Mouse (Mus musculus): ENCODE data around the gene Ttc5. TPM values are rescaled to one million over a fixed set of nuclear protein-coding genes. Genes with fewer than 3 reads are reported as not detected.
A peak's percentile ranks its signal among the peaks of the same experiment; 100 is the strongest.

Gene Ttc5
- polyA plus RNA-seq (2014; fragmentation: Nextera tagmentation; extraction: Ambion mirVana), result 118 and 131 TPM in 2 replicates

- Histone ChIP-seq H3K4me1 (ENCODE audit: control insufficient read depth, insufficient read depth, low read length) (peaks cover 7% of the 10 kb centered on the region; the same call in 1 of the 2 replicates), H3K4me2 (ENCODE audit: low read depth, low read length) (peak within 1 kb of the TSS; percentile 51), H3K4me3 (ENCODE audit: low read depth, low read length) (peak within 1 kb of the TSS; percentile 60), H3K27me3 (ENCODE audit: control insufficient read depth, insufficient read depth, low read length) (no peaks in the 10 kb centered on the region), H3K36me3 (ENCODE audit: control insufficient read depth, insufficient read depth, low read length) (peaks cover 3% of the 10 kb centered on the region; the same call in 1 of the 2 replicates), H3K27ac (ENCODE audit: low read depth, low read length) (peak within 1 kb of the TSS; percentile 75; the same call in 1 of the 2 replicates), H3K9me3 (ENCODE audit: control insufficient read depth, low read length) (no peaks in the 10 kb centered on the region), H3K9ac (replicated peaks; ENCODE audit: low read depth, low read length) (peak within 1 kb of the TSS; percentile 59)
- under 1% methylated on average over 21 of the region's 21 CpGs for WGBS
- peak; percentile 96 for ATAC-seq (ENCODE audit: low read depth)
Measured at GRCm38 (mm10) chr14:50785251-50785637, at the start of gene Ttc5. Gene Ttc5, minus strand, starts transcription at chr14:50785519.

DNA sequence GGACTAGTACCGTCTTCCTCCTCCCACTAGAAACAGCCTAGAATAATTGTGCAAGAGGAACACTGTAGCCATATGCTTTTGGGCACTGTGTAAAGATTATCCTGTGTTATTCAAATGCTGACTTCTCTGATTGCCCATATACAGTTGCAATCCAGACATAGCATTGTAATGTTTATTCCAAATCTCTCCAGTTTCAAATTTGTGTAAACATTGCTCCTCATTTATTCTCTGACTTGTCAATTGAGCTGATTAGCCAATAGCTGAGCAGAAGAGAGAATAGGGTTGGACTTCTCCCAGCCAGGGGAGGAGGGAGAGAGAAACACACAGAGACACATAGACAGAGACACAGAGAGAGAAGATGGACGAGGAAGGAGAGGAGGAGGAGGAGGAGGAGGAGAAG is 49.1 kb upstream of the Ttc5 start:
- no peak for ATAC-seq (ENCODE audit: low read depth)
- Histone ChIP-seq H3K27ac (ENCODE audit: low read depth, low read length) (no peak overlapping the region), H3K9me3 (ENCODE audit: control insufficient read depth, low read length) (no peaks in the 10 kb centered on the region), H3K27me3 (ENCODE audit: control insufficient read depth, insufficient read depth, low read length) (no peaks in the 10 kb centered on the region), H3K4me3 (ENCODE audit: low read depth, low read length) (no peak overlapping the region), H3K36me3 (ENCODE audit: control insufficient read depth, insufficient read depth, low read length) (no peaks in the 10 kb centered on the region), H3K4me1 (ENCODE audit: control insufficient read depth, insufficient read depth, low read length) (no peaks in the 10 kb centered on the region), H3K4me2 (ENCODE audit: low read depth, low read length) (no peak overlapping the region), H3K9ac (replicated peaks; ENCODE audit: low read depth, low read length) (no peak overlapping the region)
- WGBS, result 64% methylated on average over 2 of the region's 2 CpGs

DNA sequence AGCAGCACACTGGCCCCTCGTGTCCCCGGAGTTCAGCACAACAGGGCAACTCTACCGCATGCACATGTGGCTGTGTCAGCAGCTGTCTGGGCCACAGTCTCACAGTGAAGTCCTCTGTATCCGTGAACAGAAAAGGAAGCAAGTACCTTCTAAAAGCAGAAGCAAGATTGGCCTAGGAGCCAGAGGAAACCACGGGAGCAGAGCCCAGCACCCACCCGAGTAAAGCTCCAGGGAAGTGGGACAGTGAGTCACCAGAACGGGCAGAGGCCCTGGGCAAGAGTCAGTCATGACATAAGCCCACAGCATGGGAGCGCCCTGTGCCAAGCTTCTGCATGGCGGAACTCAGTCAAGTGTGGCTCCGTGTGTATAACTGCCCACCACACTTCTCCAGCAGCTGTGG is 48.6 kb upstream of the Ttc5 start:
- H3K4me1 ChIP-seq (ENCODE audit: control insufficient read depth, insufficient read depth, low read length), result no peaks in the 10 kb centered on the region
- H3K9ac ChIP-seq (replicated peaks; ENCODE audit: low read depth, low read length), result no peak overlapping the region
- 86% methylated on average over 10 of the region's 10 CpGs for WGBS
- H3K9me3 ChIP-seq (ENCODE audit: control insufficient read depth, low read length), result no peaks in the 10 kb centered on the region
- no peak overlapping the region for H3K4me3 ChIP-seq (ENCODE audit: low read depth, low read length)
- H3K36me3 ChIP-seq (ENCODE audit: control insufficient read depth, insufficient read depth, low read length), result no peaks in the 10 kb centered on the region
- H3K27ac ChIP-seq (ENCODE audit: low read depth, low read length), result no peak overlapping the region
- no peaks in the 10 kb centered on the region for H3K27me3 ChIP-seq (ENCODE audit: control insufficient read depth, insufficient read depth, low read length)
- H3K4me2 ChIP-seq (ENCODE audit: low read depth, low read length), result no peak overlapping the region
- no peak for ATAC-seq (ENCODE audit: low read depth)

DNA sequence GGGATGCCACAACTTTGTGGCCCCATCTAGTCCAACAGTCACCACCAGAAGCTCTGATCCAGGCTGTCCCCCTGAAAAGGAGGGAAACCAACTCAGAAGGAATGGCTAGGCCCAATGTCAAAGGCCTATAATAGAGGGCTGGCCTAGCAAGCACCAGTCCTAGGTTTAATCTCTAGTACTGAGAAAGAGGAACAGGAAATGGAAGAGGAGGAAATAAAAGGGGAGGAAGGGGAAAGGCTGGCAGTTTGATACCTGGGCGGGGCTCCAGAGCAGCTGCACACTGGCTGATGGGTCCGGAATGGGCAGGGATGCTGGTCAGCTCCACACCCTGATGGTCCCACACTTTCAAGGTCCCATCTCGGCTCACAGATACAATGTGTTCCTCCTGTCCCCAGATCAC is 44.6 kb upstream of the Ttc5 start:
- Histone ChIP-seq H3K36me3 (ENCODE audit: control insufficient read depth, insufficient read depth, low read length) (no peaks in the 10 kb centered on the region), H3K27ac (ENCODE audit: low read depth, low read length) (no peak overlapping the region), H3K4me1 (ENCODE audit: control insufficient read depth, insufficient read depth, low read length) (no peaks in the 10 kb centered on the region), H3K27me3 (ENCODE audit: control insufficient read depth, insufficient read depth, low read length) (no peaks in the 10 kb centered on the region), H3K4me3 (ENCODE audit: low read depth, low read length) (no peak overlapping the region), H3K4me2 (ENCODE audit: low read depth, low read length) (no peak overlapping the region), H3K9me3 (ENCODE audit: control insufficient read depth, low read length) (no peaks in the 10 kb centered on the region), H3K9ac (replicated peaks; ENCODE audit: low read depth, low read length) (no peak overlapping the region)
- no peak for ATAC-seq (ENCODE audit: low read depth)
- WGBS, result 93% methylated on average over 3 of the region's 3 CpGs

DNA sequence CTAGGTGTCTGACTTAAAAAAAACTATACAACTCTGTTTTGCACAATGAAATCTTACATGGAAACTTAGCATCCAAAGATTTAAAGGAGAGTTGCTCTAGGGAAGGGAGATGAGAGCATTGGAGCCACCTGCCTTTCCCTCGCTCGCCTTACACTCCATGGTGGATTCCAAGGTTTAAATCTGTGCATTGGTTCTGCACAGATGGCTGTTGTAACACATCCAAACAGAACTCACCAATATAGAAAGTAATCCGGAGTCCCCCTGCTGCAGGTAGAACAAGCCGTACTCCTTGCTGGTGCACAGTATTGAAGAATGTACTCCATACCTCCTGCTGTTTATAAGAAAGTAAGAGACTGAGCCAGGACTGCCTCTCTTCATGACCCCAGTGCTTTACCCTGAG is 41.3 kb upstream of the Ttc5 start:
- Histone ChIP-seq H3K4me3 (ENCODE audit: low read depth, low read length) (no peak overlapping the region), H3K4me2 (ENCODE audit: low read depth, low read length) (no peak overlapping the region), H3K4me1 (ENCODE audit: control insufficient read depth, insufficient read depth, low read length) (no peaks in the 10 kb centered on the region), H3K36me3 (ENCODE audit: control insufficient read depth, insufficient read depth, low read length) (peaks cover 4% of the 10 kb centered on the region; the same call in 1 of the 2 replicates), H3K27me3 (ENCODE audit: control insufficient read depth, insufficient read depth, low read length) (no peaks in the 10 kb centered on the region), H3K9ac (replicated peaks; ENCODE audit: low read depth, low read length) (no peak overlapping the region), H3K9me3 (ENCODE audit: control insufficient read depth, low read length) (no peaks in the 10 kb centered on the region), H3K27ac (ENCODE audit: low read depth, low read length) (no peak overlapping the region)
- no peak for ATAC-seq (ENCODE audit: low read depth)
- WGBS, result 87% methylated on average over 4 of the region's 4 CpGs

GRCm38 (mm10) chr14:50824219-50824618 is 38.9 kb upstream of the Ttc5 start:
- WGBS, result 92% methylated on average over 9 of the region's 9 CpGs
- Histone ChIP-seq H3K4me1 (ENCODE audit: control insufficient read depth, insufficient read depth, low read length) (no peaks in the 10 kb centered on the region), H3K9me3 (ENCODE audit: control insufficient read depth, low read length) (no peaks in the 10 kb centered on the region), H3K9ac (replicated peaks; ENCODE audit: low read depth, low read length) (no peak overlapping the region), H3K36me3 (ENCODE audit: control insufficient read depth, insufficient read depth, low read length) (peaks cover 16% of the 10 kb centered on the region), H3K27me3 (ENCODE audit: control insufficient read depth, insufficient read depth, low read length) (no peaks in the 10 kb centered on the region), H3K4me2 (ENCODE audit: low read depth, low read length) (no peak overlapping the region), H3K4me3 (ENCODE audit: low read depth, low read length) (no peak overlapping the region), H3K27ac (ENCODE audit: low read depth, low read length) (no peak overlapping the region)
- no peak for ATAC-seq (ENCODE audit: low read depth)

DNA sequence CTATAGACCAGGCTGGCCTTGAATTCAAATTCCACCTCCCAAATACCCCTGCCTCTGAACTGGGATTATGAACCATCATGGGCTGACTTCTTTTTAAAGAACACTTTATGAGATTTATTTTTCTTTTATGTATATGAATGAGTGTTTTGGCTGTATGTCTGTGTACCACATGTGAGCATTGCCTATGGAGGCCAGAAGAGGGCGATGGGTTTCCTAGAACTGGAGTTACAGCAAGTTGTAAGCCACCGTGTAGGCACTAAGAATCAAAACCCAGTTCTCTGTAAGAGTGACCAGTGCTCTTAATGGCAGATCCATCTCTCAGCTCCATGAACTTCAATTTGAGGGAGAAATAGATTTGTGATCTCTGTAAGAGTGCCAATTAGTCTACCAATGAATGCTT is 37.9 kb upstream of the Ttc5 start:
- Histone ChIP-seq H3K9ac (replicated peaks; ENCODE audit: low read depth, low read length) (no peak overlapping the region), H3K9me3 (ENCODE audit: control insufficient read depth, low read length) (no peaks in the 10 kb centered on the region), H3K4me3 (ENCODE audit: low read depth, low read length) (no peak overlapping the region), H3K27me3 (ENCODE audit: control insufficient read depth, insufficient read depth, low read length) (no peaks in the 10 kb centered on the region), H3K27ac (ENCODE audit: low read depth, low read length) (no peak overlapping the region), H3K36me3 (ENCODE audit: control insufficient read depth, insufficient read depth, low read length) (peaks cover 16% of the 10 kb centered on the region), H3K4me1 (ENCODE audit: control insufficient read depth, insufficient read depth, low read length) (no peaks in the 10 kb centered on the region), H3K4me2 (ENCODE audit: low read depth, low read length) (no peak overlapping the region)
- WGBS, result 80% methylated on average over 2 of the region's 2 CpGs
- ATAC-seq (ENCODE audit: low read depth), result no peak

DNA sequence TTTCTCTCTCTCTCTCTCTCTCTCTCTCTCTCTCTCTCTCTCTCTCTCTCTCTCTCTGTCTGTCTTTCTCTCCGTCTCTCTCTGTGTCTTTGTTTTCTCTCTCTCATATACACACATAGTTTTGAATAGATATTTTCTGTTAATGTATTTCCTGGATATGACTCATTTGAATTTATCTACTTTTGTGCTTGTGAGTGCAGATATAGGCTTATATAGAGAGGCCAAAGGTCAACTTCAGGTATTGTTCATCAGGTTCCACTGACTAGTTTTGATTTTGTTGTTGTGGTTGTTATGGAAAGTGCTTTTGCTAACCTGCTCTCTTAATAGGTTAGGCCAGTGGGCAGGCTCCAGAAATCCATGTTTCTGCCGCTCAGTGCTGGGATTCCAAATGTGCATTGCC is 27.7 kb upstream of the Ttc5 start:
- ATAC-seq (ENCODE audit: low read depth), result no peak
- Histone ChIP-seq H3K9me3 (ENCODE audit: control insufficient read depth, low read length) (no peaks in the 10 kb centered on the region), H3K27ac (ENCODE audit: low read depth, low read length) (no peak overlapping the region), H3K27me3 (ENCODE audit: control insufficient read depth, insufficient read depth, low read length) (no peaks in the 10 kb centered on the region), H3K4me1 (ENCODE audit: control insufficient read depth, insufficient read depth, low read length) (peaks cover 3% of the 10 kb centered on the region; the same call in 1 of the 2 replicates), H3K36me3 (ENCODE audit: control insufficient read depth, insufficient read depth, low read length) (peaks cover 24% of the 10 kb centered on the region), H3K4me3 (ENCODE audit: low read depth, low read length) (no peak overlapping the region), H3K9ac (replicated peaks; ENCODE audit: low read depth, low read length) (no peak overlapping the region), H3K4me2 (ENCODE audit: low read depth, low read length) (no peak overlapping the region)
- 100% methylated on average over 2 of the region's 2 CpGs for WGBS

DNA sequence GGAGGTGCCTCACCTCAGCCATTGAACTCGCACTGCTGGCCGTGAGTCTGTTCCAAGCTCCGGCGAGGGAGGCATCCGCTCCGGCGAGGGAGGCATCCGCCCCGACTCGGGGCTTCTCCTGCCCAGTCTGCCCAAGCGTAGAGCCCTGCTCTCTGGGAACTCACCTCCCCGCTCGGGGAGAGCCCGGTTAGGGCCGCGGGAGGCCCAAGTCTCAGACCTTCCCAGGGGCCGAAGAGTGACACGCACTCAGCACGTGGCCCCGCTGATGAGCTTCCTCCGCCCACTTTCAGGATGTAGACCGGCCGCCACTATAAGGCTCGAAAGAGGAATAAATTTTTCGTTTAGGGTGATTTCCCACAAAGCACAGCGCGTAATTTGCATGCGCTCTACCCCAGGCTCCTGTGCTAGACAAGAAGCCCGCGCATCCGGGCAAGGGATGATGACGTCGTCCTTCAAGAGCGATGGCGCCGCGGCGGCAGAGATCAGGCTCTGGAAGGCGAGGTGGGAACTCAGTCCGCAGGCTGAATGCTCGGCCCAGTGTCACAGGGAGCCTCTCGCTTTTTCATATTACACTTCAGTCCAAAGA is 22.3 kb upstream of the Ttc5 start, which contains the start of the genes Ccnb1ip1 and Parp2:
Gene Ccnb1ip1, minus strand, starts transcription at position 246 of the 586 bp plus-strand sequence.
Gene Parp2, plus strand, starts transcription at position 355 of the 586 bp plus-strand sequence.
- peak; percentile 97 for ATAC-seq (ENCODE audit: low read depth)
- Histone ChIP-seq H3K4me3 (ENCODE audit: low read depth, low read length) (peak within 1 kb of the TSS; percentile 54), H3K27ac (ENCODE audit: low read depth, low read length) (peak within 1 kb of the TSS; percentile 88), H3K27me3 (ENCODE audit: control insufficient read depth, insufficient read depth, low read length) (no peaks in the 10 kb centered on the region), H3K36me3 (ENCODE audit: control insufficient read depth, insufficient read depth, low read length) (0 out of 2 replicates have a peak, but pooled peaks cover 4% of the 10 kb centered on the region), H3K4me1 (ENCODE audit: control insufficient read depth, insufficient read depth, low read length) (peaks cover 3% of the 10 kb centered on the region; the same call in 1 of the 2 replicates), H3K4me2 (ENCODE audit: low read depth, low read length) (peak within 1 kb of the TSS; percentile 61), H3K9ac (replicated peaks; ENCODE audit: low read depth, low read length) (peak within 1 kb of the TSS; percentile 76), H3K9me3 (ENCODE audit: control insufficient read depth, low read length) (no peaks in the 10 kb centered on the region)
- under 1% methylated on average over 42 of the region's 42 CpGs for WGBS
